Mouse (Mus musculus) cerebellum, adult 11 months (tissue): Measurements from ENCODE around the gene Nkd1.

ENCODE experiments used
- DNase-seq: peaks from one replicate; pipeline ENCODE4 v3.0.0; 2022

The Nkd1 gene

GRCm38 (mm10) chr8:88520985-88521527 is at the start of gene Nkd1:
Gene Nkd1, plus strand, starts transcription at chr8:88521354.
- peak; percentile 80 for DNase-seq

DNA sequence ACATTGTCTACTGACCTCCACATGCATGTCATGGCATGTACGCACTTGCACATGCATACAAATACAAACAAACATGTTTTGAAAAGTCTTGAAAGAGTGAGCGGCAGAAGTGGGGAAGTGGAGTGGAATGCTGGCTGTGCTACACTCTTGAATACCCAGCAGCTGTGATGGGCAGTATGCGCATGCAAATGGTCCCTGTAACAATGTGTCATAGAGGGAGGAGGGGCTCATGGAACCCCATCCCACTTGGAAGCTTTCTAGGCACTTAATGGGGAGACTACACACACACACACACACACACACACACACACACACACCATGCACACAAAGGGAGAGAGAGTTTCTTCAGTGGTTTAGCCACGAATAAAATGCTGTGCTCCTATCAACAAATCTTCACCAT is 39.9 kb upstream of the Nkd1 start:
- no peak for DNase-seq

GRCm38 (mm10) chr8:88488391-88488829 is 32.7 kb upstream of the Nkd1 start:
- DNase-seq = no peak

- no peak for DNase-seq
Measured at GRCm38 (mm10) chr8:88494076-88494475, 27.1 kb upstream of the Nkd1 start.

- no peak for DNase-seq
Measured at GRCm38 (mm10) chr8:88495071-88495805, 25.9 kb upstream of the Nkd1 start.

DNA sequence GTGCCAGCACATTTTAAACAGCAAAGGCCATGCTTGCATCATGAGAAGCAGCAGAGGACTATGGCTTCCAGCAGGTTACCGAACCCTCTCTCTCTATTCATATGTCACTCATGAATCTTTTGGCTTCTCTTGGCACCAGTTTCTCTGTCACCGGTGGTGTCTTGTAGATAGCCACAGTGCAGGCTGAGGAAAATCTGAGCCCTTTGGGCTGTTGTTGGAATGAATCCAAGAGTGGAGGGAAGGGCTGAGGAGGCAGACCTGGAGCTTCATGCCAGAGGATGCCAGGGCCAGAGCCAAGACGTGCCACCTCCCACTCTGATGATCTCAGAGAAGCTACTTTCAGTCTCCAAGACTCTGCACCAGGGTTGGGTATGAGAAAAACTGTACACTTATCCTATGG is 19.0 kb upstream of the Nkd1 start:
- DNase-seq = no peak

- no peak for DNase-seq
Measured at GRCm38 (mm10) chr8:88506981-88507380, 14.2 kb upstream of the Nkd1 start.

GRCm38 (mm10) chr8:88511061-88511460 is 10.1 kb upstream of the Nkd1 start:
- DNase-seq = no peak

GRCm38 (mm10) chr8:88512094-88512794 is 8.9 kb upstream of the Nkd1 start:
- DNase-seq = peak; percentile 42

- DNase-seq = no peak
Measured at GRCm38 (mm10) chr8:88518047-88518446, 3.1 kb upstream of the Nkd1 start.

DNA sequence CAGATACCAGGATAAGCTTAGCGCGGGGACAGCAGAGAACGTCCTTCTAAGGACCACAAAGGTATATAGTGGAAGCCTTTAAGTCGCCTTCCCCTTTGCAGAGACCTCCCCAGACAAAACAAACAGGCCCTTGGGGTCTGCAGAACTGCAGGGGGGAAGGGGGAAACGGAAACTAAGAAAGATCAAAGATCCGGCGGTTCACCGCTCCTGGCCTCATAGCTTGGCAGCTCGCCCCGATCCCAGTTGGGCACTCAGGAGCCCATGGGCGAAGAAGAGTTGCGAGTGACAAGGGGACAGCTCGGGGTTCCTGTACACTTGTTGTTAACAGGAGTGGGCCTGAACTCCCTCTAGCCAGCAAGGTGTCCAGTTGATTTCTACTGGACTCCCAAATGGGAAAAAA is 773 bp upstream of the Nkd1 start:
- DNase-seq = peak; percentile 33

DNA sequence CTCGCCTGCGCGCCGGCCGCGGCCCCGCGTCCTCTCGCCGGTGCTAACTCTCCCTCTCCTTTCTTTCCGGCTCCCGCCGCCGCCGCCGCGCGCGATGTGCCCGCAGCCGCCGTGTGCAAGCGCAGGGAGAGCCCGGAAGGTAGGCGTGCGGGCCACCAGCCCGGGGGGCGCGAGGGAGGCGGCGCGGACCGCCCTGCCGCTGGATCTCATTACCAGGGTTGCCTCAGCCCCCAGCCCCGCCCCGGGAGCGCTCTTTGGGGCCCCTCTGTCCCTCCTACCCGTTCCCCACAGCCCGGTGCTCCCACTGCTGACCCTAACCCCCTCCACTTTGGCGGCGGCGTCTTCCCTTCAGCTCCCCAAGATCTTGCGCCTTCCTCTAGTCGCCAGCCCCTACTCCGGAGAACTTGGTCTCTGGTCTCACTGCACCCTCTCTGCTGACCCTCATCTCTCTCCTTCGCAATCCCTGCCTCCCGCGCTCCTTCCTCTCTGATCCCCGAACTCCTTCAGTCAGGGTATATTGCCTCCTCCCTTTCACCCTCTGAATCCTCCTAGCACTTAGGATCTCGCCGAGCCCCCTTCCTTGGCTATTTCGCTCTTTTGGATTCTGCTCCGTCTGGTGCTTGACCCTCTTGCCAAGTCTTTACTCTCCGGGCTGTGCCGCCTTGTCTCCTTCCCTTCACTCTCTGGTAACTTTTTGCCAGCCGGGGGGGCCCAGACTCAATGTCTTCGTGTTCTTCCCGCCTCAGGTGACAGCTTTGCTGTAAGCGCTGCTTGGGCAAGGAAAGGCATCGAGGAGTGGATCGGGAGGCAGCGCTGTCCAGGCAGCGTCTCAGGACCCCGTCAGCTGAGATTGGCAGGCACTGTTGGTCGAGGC is 624 bp downstream of the Nkd1 start:
- DNase-seq = peak; percentile 30

- DNase-seq = peak; percentile 31
Measured at GRCm38 (mm10) chr8:88522433-88523030, 1.4 kb downstream of the Nkd1 start.

GRCm38 (mm10) chr8:88523621-88524020 is 2.5 kb downstream of the Nkd1 start:
- no peak for DNase-seq

DNA sequence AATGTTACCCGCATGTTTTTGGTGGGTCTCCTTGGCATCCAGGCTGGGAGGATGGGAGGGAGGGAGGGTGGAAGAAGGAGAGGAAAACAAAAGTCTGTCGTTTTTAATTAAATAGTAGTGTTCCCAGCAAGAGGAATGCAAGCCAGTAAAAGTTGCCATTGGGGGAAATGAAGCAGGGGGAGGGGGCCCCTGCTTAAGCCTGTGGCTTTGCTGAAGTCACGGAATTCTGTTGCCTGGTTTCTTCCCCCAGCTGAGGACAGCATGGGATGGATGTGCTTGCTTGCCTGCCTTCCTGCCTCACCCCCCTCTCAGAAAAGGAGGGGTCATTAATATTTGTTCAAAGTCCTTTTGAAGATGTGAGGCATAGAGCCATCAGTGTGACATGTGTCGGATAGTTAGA is 3.0 kb downstream of the Nkd1 start:
- DNase-seq = no peak

DNA sequence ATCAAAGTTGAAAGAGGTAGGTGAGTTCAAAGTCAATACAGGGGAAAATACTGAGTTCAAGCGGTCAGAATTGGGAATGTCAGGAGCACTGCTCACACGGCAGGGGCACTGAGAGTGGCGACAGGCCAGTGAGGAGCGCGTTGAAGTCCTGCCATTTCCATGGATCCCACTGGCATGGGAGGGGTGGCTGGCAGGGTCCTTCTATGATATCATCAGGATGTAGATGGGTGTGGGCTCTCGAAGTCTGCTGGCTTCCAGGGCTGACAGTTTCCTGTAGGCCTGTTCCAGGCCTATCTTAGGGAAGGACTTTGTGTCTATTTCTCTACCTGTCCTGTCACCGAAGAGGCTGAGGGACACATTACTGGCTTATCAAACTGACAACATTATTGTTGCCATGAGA is 3.7 kb downstream of the Nkd1 start:
- no peak for DNase-seq

GRCm38 (mm10) chr8:88526296-88526695 is 5.1 kb downstream of the Nkd1 start:
- no peak for DNase-seq

DNA sequence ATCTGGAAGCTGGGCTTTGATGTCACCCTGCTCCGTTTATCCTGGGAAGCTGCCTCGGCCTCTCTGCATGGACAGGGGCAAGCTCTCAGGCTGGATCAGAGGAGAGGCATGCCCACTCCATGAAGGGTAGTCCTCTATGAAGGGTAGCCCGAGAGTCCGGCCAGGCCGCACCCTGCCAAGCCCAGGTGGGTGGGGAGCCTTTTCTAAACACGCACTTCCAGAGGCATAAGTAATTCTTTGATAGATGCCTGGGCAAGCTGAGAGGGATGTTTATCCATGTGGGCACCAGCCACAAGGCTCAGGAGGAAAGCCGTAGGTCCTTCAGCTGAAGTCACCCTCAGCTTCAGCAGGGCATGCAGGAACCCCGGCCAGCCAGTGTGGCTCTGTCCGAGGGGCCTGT is 7.0 kb downstream of the Nkd1 start:
- DNase-seq = no peak

DNA sequence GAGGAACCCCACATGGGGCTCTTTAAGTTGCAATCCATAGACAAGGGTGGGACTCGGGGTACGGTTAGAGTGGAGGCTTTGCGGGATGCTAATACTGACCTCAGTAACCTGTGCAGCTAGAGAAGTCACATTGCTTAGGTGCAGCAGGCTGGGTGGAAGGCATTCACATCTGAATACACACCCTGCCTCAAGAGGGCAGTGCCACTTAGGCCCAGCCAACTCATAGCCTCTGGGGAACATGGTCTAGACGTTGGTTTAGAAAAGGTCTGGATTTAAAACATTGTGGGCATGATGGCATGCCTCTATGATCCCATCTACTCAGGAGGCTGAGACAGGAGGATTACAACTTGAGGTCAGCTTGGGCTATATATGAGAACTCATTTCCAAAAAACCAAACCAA is 8.6 kb downstream of the Nkd1 start:
- no peak for DNase-seq

DNA sequence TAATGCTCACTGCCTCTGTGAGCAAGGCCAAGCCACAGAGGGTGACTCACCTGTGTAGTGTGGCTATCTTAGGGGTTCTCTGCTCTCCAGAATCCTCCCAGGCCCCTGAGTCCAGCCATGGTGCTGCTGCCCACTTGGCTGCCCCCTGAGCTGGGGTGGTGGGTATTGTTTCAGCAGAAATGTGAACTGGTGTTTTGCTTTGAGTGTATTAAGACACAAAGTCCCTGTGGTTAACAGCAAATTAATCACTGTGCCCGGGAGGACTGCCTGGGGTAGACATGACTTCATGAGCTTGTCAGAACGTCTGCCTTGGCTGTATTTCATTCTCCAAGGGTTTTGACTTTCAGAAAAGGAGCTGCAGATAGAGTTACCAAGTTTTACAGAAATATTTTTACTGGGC is 15.9 kb downstream of the Nkd1 start:
- DNase-seq = no peak

DNA sequence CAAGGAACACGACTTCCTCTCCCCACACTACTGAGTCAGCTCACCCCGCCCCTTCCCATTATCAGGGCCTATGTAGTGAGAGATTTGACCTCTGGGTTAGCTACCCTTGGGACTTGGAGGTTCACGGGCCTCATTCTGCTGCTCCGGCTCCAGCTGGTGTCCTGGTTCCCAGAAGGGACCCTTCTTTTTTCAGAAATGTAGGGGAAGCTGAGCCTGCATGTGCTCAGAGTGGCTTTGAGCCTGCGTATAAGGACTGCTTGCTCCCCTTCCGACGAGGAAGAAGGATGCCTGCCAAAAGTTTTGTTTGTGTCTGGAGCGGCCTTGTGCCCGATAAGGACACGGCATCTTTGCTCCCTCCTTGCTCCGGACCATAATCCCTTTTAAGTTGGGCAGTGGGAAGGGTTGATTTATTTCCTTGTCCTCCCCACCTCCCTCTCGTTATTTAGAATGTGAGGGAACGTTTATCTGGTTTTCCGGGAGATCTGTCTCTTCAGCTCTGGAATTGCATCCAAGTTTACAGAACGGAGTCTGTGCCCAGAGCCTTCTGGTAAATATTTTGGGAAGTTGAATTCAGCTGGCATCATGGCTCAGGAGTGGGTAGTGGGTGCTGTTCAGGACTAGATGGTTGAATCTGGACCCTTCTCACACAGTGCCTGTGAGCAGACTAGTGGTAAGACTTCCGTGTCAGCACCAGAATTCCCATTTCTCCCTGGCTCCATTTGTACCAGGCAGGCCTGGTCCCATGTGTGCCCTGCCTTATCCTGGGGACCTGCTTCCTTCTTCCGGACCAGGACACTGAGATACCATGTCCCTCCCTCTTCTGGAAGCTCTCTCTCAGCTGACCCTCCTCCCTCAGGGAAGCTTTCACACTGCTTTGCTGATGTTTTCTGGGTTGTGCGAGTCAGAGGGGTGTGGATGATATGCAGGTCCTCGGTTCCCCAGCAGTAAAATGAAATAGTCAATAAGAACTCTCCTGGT is 17.1 kb downstream of the Nkd1 start:
- DNase-seq = no peak

GRCm38 (mm10) chr8:88538976-88539371 is 17.8 kb downstream of the Nkd1 start:
- DNase-seq = no peak
